ENCODE assay signal across 10 mouse cellular contexts in the genomic region with DNA sequence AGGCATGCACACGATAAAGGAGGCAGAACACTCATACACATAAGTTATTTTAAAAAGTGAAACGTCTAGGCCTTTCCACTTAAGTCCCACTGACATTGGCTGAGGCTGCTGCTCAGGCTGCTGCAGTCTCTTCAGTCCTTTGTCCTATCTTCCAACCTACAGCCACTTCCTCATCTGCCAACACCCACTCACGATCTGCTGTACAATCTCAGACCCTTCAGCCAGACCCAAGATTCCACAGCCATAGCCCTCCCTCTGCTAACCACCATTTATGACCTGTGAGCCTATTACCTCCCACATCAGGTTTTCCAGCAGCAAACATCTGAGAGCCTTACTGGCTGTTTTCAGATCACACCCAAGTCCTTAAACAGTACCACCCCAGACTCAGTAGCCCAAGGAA. TPM values are rescaled to one million over a fixed set of nuclear protein-coding genes. Genes with fewer than 3 reads are reported as not detected.
DNase-seq lines count a peak whose midpoint lies in the region; ATAC-seq and TF ChIP-seq lines count a peak whose summit lies in the region.
"Had no signal": no experiment of that assay in that cellular context is flagged by ENCODE, and none has a peak within 500 bp of the region (broad histone marks: within the 10 kb centered on the region; RNA-seq: fewer than 3 reads in every experiment).

No protein-coding gene starts in this region.

- H3K4me2 ChIP-seq in lung, embryonic 15.5 days: no peak overlapping the region
- H3K4me2 ChIP-seq in liver, embryonic 13.5 days: peak overlapping the region; percentile 9; the same call in 1 of the 2 replicates
- no peak overlapping the region for H3K4me2 ChIP-seq in stomach, postnatal 0 days (replicated peaks; ENCODE audit: low read depth)

- TF ChIP-seq EP300 in stomach, postnatal 0 days (optimal IDR thresholded peaks at IDR 0.05): no peak

- peak overlapping the region; percentile 74; the same call in 1 of the 2 replicates for H3K27ac ChIP-seq in heart, embryonic 10.5 days
- 0 out of 2 replicates have a peak overlapping the region, but pooled peaks have one; percentile 15 for H3K27ac ChIP-seq in lung, embryonic 15.5 days
- H3K27ac ChIP-seq in liver, embryonic 13.5 days: peak overlapping the region; percentile 49
- H3K27ac ChIP-seq in stomach, postnatal 0 days (replicated peaks): no peak overlapping the region

- no peak overlapping the region for H3K9ac ChIP-seq in lung, embryonic 15.5 days
- H3K9ac ChIP-seq in liver, embryonic 13.5 days: 0 out of 2 replicates have a peak overlapping the region, but pooled peaks have one; percentile 22
- no peak overlapping the region for H3K9ac ChIP-seq in stomach, postnatal 0 days (ENCODE audit: low read length)

- intact Hi-C loops in left cerebral cortex, postnatal 36 days (cut with DNase I): no loop called here

- TF ChIP-seq CTCF in stomach, postnatal 0 days (IDR thresholded peaks at IDR 0.05; ENCODE audit: low read depth): no peak

- peaks cover 94% of the 10 kb centered on the region for H3K4me1 ChIP-seq in heart, embryonic 10.5 days
- H3K4me1 ChIP-seq in lung, embryonic 15.5 days: peaks cover 83% of the 10 kb centered on the region
- peaks cover 98% of the 10 kb centered on the region for H3K4me1 ChIP-seq in liver, embryonic 13.5 days (replicated peaks)
- H3K4me1 ChIP-seq in stomach, postnatal 0 days (replicated peaks; ENCODE audit: control insufficient read depth, insufficient read depth): peaks cover 12% of the 10 kb centered on the region

- 0 out of 2 replicates have a peak overlapping the region, but pooled peaks have one; percentile 5 for H3K4me3 ChIP-seq in heart, embryonic 10.5 days
- no peak overlapping the region for H3K4me3 ChIP-seq in lung, embryonic 15.5 days
- H3K4me3 ChIP-seq in liver, embryonic 13.5 days (replicated peaks): no peak overlapping the region
- H3K4me3 ChIP-seq in stomach, postnatal 0 days (ENCODE audit: low read depth, low read length): no peak overlapping the region
- H3K4me3 ChIP-seq: erythroblast, embryonic 14.5 days had no signal

- WGBS in heart, embryonic 10.5 days: 20% methylated on average over 3 of the region's 3 CpGs
- whole genome bisulfite sequencing in lung, embryonic 15.5 days: 25% methylated on average over 3 of the region's 3 CpGs
- WGBS in liver, embryonic 13.5 days (ENCODE audit: insufficient replicate concordance): 10% methylated on average over 3 of the region's 3 CpGs
- 43% methylated on average over 3 of the region's 3 CpGs for whole genome bisulfite sequencing in stomach, postnatal 0 days

- H3K27me3 ChIP-seq in heart, embryonic 10.5 days (ENCODE audit: insufficient read depth, poor library complexity, severe bottlenecking): no peaks in the 10 kb centered on the region
- no peaks in the 10 kb centered on the region for H3K27me3 ChIP-seq in lung, embryonic 15.5 days
- no peaks in the 10 kb centered on the region for H3K27me3 ChIP-seq in liver, embryonic 13.5 days
- no peaks in the 10 kb centered on the region for H3K27me3 ChIP-seq in stomach, postnatal 0 days (ENCODE audit: control insufficient read depth, insufficient read depth, low read length)

- no peaks in the 10 kb centered on the region for H3K9me3 ChIP-seq in heart, embryonic 10.5 days
- no peaks in the 10 kb centered on the region for H3K9me3 ChIP-seq in lung, embryonic 15.5 days
- no peaks in the 10 kb centered on the region for H3K9me3 ChIP-seq in liver, embryonic 13.5 days (replicated peaks)
- no peaks in the 10 kb centered on the region for H3K9me3 ChIP-seq in stomach, postnatal 0 days (ENCODE audit: control insufficient read depth, low read length)

- H3K36me3 ChIP-seq in heart, embryonic 10.5 days: peaks cover 34% of the 10 kb centered on the region; the same call in 1 of the 2 replicates
- H3K36me3 ChIP-seq in lung, embryonic 15.5 days: 0 out of 2 replicates have a peak, but pooled peaks cover 5% of the 10 kb centered on the region
- H3K36me3 ChIP-seq in liver, embryonic 13.5 days: peaks cover 27% of the 10 kb centered on the region
- no peaks in the 10 kb centered on the region for H3K36me3 ChIP-seq in stomach, postnatal 0 days (ENCODE audit: control insufficient read depth, insufficient read depth, low read length)

- no peak for DNase-seq in heart, embryonic 10.5 days (ENCODE audit: low spot score)
- DNase-seq in heart, postnatal 4 days: no peak
- DNase-seq in lung, postnatal 25 days (ENCODE audit: low spot score): no peak
- DNase-seq in liver, embryonic 13.5 days: no peak
- peak; percentile 14 for DNase-seq in stomach, postnatal 0 days (ENCODE audit: low spot score)
- no peak for DNase-seq in cerebellum, postnatal 36 days
- DNase-seq in left cerebral cortex, postnatal 36 days (ENCODE audit: low spot score in 2 of 2): no peak
- DNase-seq: kidney, adult 11 months had no signal

- no peak for ATAC-seq in lung, embryonic 15.5 days (ENCODE audit: borderline replicate concordance, extremely low read depth, low FRiP score, low TSS enrichment)
- no peak for ATAC-seq in liver, embryonic 13.5 days (ENCODE audit: low read depth)
- no peak for ATAC-seq in stomach, postnatal 0 days (ENCODE audit: low FRiP score, low TSS enrichment)

RNA-seq across cellular contexts. Expression of a gene that starts 9.4 kb away (rescaled TPM):
- polyA plus RNA-seq in heart, embryonic 10.5 days (2016; fragmentation: Nextera tagmentation; extraction: Ambion mirVana): 29.8 and 31.3 TPM in 2 replicates
- 10 to 100 TPM; 51.7 to 56.7 TPM for total RNA-seq in heart, postnatal 4 days (2021)
- polyA plus RNA-seq in lung, embryonic 15.5 days (2015; fragmentation: Nextera tagmentation; extraction: Ambion mirVana): 36.1 and 37.1 TPM in 2 replicates
- polyA plus RNA-seq in liver, embryonic 13.5 days (2015; fragmentation: Nextera tagmentation; extraction: Ambion mirVana): 10.4 and 13.3 TPM in 2 replicates
- polyA plus RNA-seq in stomach, postnatal 0 days (2015; fragmentation: Nextera tagmentation; extraction: Ambion mirVana): 21.4 and 22.7 TPM in 2 replicates
- total RNA-seq in left cerebral cortex, postnatal 36 days (2021): 10 to 100 TPM; 63.7 to 77.2 TPM

RNA-seq across cellular contexts. Expression of a gene that starts 57.3 kb away (rescaled TPM):
- polyA plus RNA-seq in heart, embryonic 10.5 days (2016; fragmentation: Nextera tagmentation; extraction: Ambion mirVana): 56.5 and 59.1 TPM in 2 replicates
- total RNA-seq in heart, postnatal 4 days (2021): 10 to 100 TPM; 24.4 to 25.6 TPM
- 78.5 and 80.3 TPM in 2 replicates for polyA plus RNA-seq in lung, embryonic 15.5 days (2015; fragmentation: Nextera tagmentation; extraction: Ambion mirVana)
- polyA plus RNA-seq in liver, embryonic 13.5 days (2015; fragmentation: Nextera tagmentation; extraction: Ambion mirVana): 25.3 and 29.1 TPM in 2 replicates
- polyA plus RNA-seq in stomach, postnatal 0 days (2015; fragmentation: Nextera tagmentation; extraction: Ambion mirVana): 44.2 and 45.8 TPM in 2 replicates
- 10 to 100 TPM; 19.8 to 29.9 TPM for total RNA-seq in left cerebral cortex, postnatal 36 days (2021)
